Mouse (Mus musculus): ENCODE data around the gene Map3k5. TPM values are rescaled to one million over a fixed set of nuclear protein-coding genes. Genes with fewer than 3 reads are reported as not detected.
A peak's percentile ranks its signal among the peaks of the same experiment; 100 is the strongest.

Gene Map3k5
- polyA plus RNA-seq, 1 experiment = 12.1 TPM

DNA sequence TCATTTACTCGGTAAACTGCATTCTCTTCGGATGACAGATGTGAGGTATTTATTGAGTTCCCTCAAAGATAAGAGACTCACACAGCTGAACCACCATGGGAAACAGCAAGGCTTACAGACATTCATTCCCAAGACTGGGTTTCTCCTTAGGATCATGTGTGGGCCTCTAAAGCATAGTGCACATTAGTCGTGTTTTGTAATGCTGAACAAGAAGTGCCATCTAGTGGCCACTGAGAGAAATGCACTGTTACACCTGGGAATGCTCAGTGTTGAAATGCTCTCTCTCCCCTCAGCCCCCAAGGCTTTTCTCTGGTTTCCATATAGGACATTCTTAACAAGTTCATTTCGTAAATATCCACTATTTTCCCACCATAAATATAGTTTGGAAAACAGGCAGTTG lies 191.0 kb downstream of the Map3k5 start:
- peaks cover 6% of the 10 kb centered on the region; the same call in 1 of the 2 replicates for H3K4me1 ChIP-seq (ENCODE audit: control insufficient read depth, insufficient read depth, low read length)
- H3K27me3 ChIP-seq (ENCODE audit: control insufficient read depth, insufficient read depth, low read length) = no peaks in the 10 kb centered on the region
- no peak overlapping the region for H3K27ac ChIP-seq (ENCODE audit: insufficient read depth, low read length)
- TF ChIP-seq POLR2A (IDR thresholded peaks at IDR 0.05; ENCODE audit: borderline replicate concordance, insufficient read depth, low read length) = no peak
- peak; percentile 74 for TF ChIP-seq CTCF (IDR thresholded peaks at IDR 0.05; ENCODE audit: borderline replicate concordance, insufficient read depth, low read depth, low read length)
- no peak overlapping the region for H3K4me3 ChIP-seq (replicated peaks; ENCODE audit: insufficient read depth, low read depth, low read length)
- peak; percentile 68 to 72 for DNase-seq
- WGBS = 42% methylated on average over 4 of the region's 4 CpGs

DNA sequence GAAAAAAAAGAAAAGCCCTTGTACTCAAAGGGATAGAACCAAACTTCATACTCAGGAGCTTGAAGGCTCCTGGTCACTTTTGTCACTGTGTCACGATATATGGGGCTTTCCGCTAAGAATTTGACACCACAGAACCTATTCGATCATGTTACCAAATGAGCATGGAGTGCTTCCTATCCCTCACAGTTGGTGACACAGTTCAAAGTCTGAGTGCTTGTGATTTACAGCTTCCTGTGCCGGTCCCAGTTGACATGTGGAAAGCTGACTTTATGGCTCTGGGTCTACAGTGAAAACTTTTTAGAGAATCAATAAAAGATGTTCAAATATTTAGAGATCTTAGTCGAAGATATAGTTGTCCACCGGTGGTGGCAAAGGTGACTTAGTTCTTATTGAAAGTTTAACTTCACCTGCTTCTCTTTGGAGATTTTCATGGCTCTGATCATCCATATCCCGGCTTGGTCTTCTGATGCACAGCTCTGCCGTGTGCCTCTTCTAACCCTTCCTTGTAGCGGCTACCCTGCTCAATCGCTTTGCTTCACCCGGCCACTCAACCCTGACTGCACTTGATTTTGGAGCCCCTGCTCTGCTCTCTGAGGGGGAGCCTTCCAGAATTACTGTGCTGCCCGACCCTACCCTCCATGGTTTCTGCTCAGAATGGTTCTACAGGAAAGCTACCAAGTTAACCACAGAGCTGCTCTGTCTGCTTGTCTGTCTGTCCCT lies 198.8 kb downstream of the Map3k5 start:
- 91% methylated on average over 12 of the region's 12 CpGs for WGBS
- Histone ChIP-seq H3K4me3 (replicated peaks; ENCODE audit: insufficient read depth, low read depth, low read length) (no peak overlapping the region), H3K4me1 (ENCODE audit: control insufficient read depth, insufficient read depth, low read length) (no peaks in the 10 kb centered on the region), H3K27ac (ENCODE audit: insufficient read depth, low read length) (no peak overlapping the region), H3K27me3 (ENCODE audit: control insufficient read depth, insufficient read depth, low read length) (no peaks in the 10 kb centered on the region)
- no peak for DNase-seq
- TF ChIP-seq CTCF (IDR thresholded peaks at IDR 0.05; ENCODE audit: borderline replicate concordance, insufficient read depth, low read depth, low read length) (no peak), POLR2A (IDR thresholded peaks at IDR 0.05; ENCODE audit: borderline replicate concordance, insufficient read depth, low read length) (no peak)

DNA sequence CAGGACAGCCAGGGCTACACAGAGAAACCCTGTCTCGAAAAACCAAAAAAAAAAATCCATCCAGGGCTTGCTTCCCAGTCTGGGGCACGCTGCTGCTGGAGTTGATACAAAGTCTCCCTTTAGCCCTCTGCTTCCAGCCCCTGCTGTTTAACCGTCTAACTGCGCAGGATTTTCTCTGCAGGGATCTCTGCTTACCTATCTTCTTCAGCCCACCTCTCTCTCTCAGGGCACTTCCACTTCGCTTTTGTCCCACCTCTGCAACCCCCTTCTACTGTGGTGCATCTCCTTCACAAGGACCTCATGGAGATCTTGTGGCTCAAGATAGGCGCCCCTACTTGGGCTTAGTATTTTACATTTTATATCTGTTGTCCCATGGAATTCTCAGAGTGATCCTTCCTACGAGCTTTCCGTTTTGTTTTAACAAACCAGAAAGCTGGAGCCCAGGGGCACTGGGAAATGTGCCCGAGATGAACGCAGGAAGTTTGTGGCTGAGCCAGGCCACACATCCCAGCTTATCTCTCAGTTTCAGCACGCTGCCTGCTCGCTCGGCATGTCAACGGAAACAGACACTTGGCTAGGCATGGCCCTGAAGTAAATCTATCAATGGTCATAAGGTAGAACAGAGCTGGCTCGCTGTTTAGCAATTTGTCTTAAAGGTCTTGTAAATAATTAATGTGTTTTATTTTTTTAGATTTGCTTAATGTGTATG lies 201.2 kb downstream of the Map3k5 start:
- Histone ChIP-seq H3K27ac (ENCODE audit: insufficient read depth, low read length) (no peak overlapping the region), H3K4me1 (ENCODE audit: control insufficient read depth, insufficient read depth, low read length) (no peaks in the 10 kb centered on the region), H3K27me3 (ENCODE audit: control insufficient read depth, insufficient read depth, low read length) (no peaks in the 10 kb centered on the region), H3K4me3 (replicated peaks; ENCODE audit: insufficient read depth, low read depth, low read length) (no peak overlapping the region)
- 33% methylated on average over 15 of the region's 15 CpGs for WGBS
- DNase-seq = peak in 1 of 2 experiments; percentile 30
- TF ChIP-seq POLR2A (IDR thresholded peaks at IDR 0.05; ENCODE audit: borderline replicate concordance, insufficient read depth, low read length) = no peak
- no peak for TF ChIP-seq CTCF (IDR thresholded peaks at IDR 0.05; ENCODE audit: borderline replicate concordance, insufficient read depth, low read depth, low read length)

DNA sequence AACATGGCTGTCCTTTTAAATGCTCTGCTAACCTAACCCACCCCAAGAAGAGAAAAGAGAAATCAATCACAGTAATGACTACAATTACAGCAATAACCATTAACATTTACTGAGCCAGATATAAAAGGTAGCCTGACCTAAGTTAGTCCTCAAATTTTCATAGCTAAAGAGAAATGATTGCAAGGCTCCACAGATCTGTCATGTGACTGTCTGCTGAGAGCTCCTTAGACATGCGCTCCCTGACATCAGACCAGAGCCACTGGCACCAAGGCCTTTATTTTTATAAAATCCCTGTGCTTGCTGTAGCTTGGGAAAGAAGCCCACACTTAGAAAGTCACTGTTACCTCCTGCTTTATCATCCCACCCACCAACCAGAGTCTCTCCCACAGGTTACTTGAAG lies 202.2 kb downstream of the Map3k5 start:
- DNase-seq = no peak
- TF ChIP-seq POLR2A (IDR thresholded peaks at IDR 0.05; ENCODE audit: borderline replicate concordance, insufficient read depth, low read length) (no peak), CTCF (IDR thresholded peaks at IDR 0.05; ENCODE audit: borderline replicate concordance, insufficient read depth, low read depth, low read length) (no peak)
- no peaks in the 10 kb centered on the region for H3K4me1 ChIP-seq (ENCODE audit: control insufficient read depth, insufficient read depth, low read length)
- no peak overlapping the region for H3K4me3 ChIP-seq (replicated peaks; ENCODE audit: insufficient read depth, low read depth, low read length)
- H3K27ac ChIP-seq (ENCODE audit: insufficient read depth, low read length) = no peak overlapping the region
- no peaks in the 10 kb centered on the region for H3K27me3 ChIP-seq (ENCODE audit: control insufficient read depth, insufficient read depth, low read length)
- 97% methylated on average over 1 of the region's 1 CpGs for WGBS

DNA sequence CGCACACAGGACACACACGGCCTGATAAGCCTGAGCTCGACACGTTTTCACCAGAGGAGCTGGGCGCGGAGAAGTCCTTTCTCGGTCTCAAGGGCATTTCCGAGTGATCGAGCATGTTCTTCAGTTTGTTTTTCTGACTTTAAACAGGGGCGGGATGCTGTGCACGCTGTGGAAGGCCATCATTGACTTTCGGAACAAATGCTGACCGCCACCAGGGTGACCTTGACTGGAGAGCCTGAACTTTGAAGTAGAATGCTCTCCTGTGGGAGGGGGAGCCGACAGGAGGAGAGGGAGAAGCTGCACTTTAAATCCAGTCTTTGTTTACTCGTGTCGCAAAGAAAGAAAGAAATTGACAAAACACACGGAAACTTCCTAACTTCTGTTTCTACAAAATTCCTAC lies 207.1 kb downstream of the Map3k5 start:
- 59% methylated on average over 17 of the region's 17 CpGs for WGBS
- DNase-seq = no peak
- TF ChIP-seq POLR2A (IDR thresholded peaks at IDR 0.05; ENCODE audit: borderline replicate concordance, insufficient read depth, low read length) (no peak), CTCF (IDR thresholded peaks at IDR 0.05; ENCODE audit: borderline replicate concordance, insufficient read depth, low read depth, low read length) (no peak)
- Histone ChIP-seq H3K4me3 (replicated peaks; ENCODE audit: insufficient read depth, low read depth, low read length) (no peak overlapping the region), H3K4me1 (ENCODE audit: control insufficient read depth, insufficient read depth, low read length) (no peaks in the 10 kb centered on the region), H3K27me3 (ENCODE audit: control insufficient read depth, insufficient read depth, low read length) (no peaks in the 10 kb centered on the region), H3K27ac (ENCODE audit: insufficient read depth, low read length) (no peak overlapping the region)

DNA sequence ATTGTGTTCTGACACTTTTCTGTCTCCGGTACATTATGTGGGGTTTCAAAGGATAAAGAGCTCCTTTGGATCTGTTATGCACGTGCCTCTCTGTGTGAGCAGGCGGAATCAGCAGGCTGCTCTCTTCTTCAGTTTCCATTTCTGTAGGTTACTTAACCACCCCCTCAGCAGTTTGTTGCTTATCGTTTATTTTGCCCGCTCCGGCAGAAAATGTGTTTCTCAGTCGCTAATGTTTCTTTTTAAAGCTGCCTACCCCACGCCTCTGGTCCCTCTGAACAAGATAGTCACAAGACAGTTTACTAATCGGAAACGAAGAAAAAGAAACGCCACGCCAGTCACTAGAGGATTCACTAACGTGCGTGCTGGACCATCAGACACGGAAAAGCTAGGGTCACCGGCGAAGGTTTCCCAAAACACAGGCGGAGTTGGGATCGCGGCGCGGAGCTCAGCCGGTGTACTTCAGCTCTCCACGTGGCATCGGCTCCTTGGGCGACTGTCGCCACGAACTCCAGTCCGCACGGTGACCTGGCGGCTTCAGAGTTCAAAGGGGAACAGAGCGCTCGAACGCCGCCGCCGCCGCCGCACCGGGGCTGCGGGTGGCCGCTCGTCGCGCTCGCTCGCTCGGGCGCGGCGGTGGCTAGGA lies 214.0 kb downstream of the Map3k5 start, which contains the start of gene Map7:
Gene Map7, plus strand, starts transcription at position 342 of the 643 bp plus-strand sequence.
- Histone ChIP-seq H3K27me3 (ENCODE audit: control insufficient read depth, insufficient read depth, low read length) (no peaks in the 10 kb centered on the region), H3K4me1 (ENCODE audit: control insufficient read depth, insufficient read depth, low read length) (no peaks in the 10 kb centered on the region), H3K4me3 (replicated peaks; ENCODE audit: insufficient read depth, low read depth, low read length) (peak within 1 kb of the TSS; percentile 96), H3K27ac (ENCODE audit: insufficient read depth, low read length) (peak within 1 kb of the TSS; percentile 30)
- no peak for DNase-seq
- 5% methylated on average over 51 of the region's 51 CpGs for WGBS
- TF ChIP-seq POLR2A (IDR thresholded peaks at IDR 0.05; ENCODE audit: borderline replicate concordance, insufficient read depth, low read length) (no peak), CTCF (IDR thresholded peaks at IDR 0.05; ENCODE audit: borderline replicate concordance, insufficient read depth, low read depth, low read length) (no peak)

DNA sequence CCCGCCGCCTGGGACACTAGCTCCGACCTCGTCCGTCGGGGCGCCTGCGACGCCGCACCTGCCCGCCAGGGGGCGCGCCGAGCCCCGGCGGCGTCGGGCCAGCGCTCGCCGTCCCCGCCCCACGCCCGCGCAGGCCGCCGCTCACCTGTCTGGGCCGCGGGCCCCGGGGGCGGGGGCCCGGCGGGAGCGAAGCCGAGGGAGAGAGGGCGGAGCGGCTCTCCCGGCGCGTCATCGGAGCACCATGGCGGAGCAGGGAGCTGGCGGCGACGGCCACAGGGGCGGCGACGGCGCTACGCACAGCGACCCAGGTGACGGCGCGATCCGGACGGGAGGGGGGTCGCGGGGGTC lies 214.5 kb downstream of the Map3k5 start:
- WGBS = 2% methylated on average over 58 of the region's 58 CpGs

More for the DNA sequence above, 214.5 kb downstream of the Map3k5 start:
- TF ChIP-seq CTCF (IDR thresholded peaks at IDR 0.05; ENCODE audit: borderline replicate concordance, insufficient read depth, low read depth, low read length) = peak; percentile 33; the same call in 1 of the 2 replicates
- TF ChIP-seq POLR2A (IDR thresholded peaks at IDR 0.05; ENCODE audit: borderline replicate concordance, insufficient read depth, low read length) = 0 out of 2 replicates have a peak, but pooled peaks have one; percentile 17
- H3K27me3 ChIP-seq (ENCODE audit: control insufficient read depth, insufficient read depth, low read length) = no peaks in the 10 kb centered on the region
- peak; percentile 78 for DNase-seq
- peak overlapping the region; percentile 96 for H3K4me3 ChIP-seq (replicated peaks; ENCODE audit: insufficient read depth, low read depth, low read length)
- H3K4me1 ChIP-seq (ENCODE audit: control insufficient read depth, insufficient read depth, low read length) = no peaks in the 10 kb centered on the region
- H3K27ac ChIP-seq (ENCODE audit: insufficient read depth, low read length) = no peak overlapping the region

Measured in cerebellum, adult 2 months (tissue).